Mouse (Mus musculus): ENCODE data around the gene Speer4d.
"Not testable (repeated sequence)": the region's sequence is repeated elsewhere in the genome, so short reads cannot be mapped to it uniquely, and the experiment has no call there.

DNA sequence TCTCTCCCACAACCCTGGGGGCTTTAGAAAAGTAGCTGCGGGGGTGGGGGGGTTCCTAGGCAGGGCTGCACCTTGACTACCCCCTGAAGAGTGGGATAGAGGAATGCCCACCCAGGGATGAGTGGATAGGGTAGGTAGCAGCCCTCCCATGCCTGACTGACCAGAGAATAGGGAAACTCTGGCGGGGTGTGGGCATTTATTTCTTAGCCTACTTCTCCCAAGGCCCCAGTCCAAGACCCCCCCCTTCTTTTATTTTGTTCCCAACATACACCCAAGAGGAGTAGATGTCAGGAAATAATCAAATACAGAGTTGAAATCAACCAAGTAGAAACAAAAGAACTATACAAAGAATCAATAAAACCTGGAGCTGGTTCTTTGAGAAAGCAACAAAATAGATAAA lies 18.8 kb downstream of the Speer4d start:
- TF ChIP-seq CTCF (IDR thresholded peaks at IDR 0.05; ENCODE audit: control insufficient read depth, insufficient read depth, insufficient read length); CEBPB (IDR thresholded peaks at IDR 0.05; ENCODE audit: low read depth); MAX (IDR thresholded peaks at IDR 0.05); USF1 (IDR thresholded peaks at IDR 0.05; ENCODE audit: low read depth); MYOD1 (IDR thresholded peaks at IDR 0.05; ENCODE audit: control insufficient read depth, insufficient read length, low read depth); MYOG (IDR thresholded peaks at IDR 0.05; ENCODE audit: control insufficient read depth, extremely low read depth, insufficient read length); FOSL1 (IDR thresholded peaks at IDR 0.05; ENCODE audit: insufficient read depth, low read length, poor library complexity, severe bottlenecking): not testable (repeated sequence)

All from C2C12 (cell line).